ENCODE assay signal across 15 mouse cellular contexts in the genomic region with DNA sequence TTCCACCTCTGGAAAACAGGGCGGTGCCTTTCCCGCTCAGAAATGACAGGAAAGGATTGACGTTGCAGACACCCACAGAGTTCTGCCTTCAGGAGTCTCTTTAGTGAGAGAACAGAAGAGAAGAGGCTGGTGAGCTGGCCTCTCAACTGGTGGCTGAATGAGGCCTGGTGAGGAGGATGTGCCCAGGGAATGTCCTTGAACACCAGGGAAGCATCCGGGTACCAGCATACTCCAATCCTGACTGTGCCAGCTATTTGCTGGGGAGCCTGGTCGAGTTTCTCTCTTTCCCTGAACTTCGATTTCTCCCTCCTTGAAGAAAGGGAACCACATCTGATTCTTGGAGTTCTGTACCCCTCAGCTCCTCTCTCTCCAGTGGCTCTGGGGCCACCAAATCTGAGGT.
A peak's percentile ranks its signal among the peaks of the same experiment; 100 is the strongest.
DNase-seq lines count a peak whose midpoint lies in the region; ATAC-seq lines count a peak whose summit lies in the region.
"Had no signal": no experiment of that assay in that cellular context is flagged by ENCODE, and none has a peak within 500 bp of the region (broad histone marks: within the 10 kb centered on the region; RNA-seq: fewer than 3 reads in every experiment).

No protein-coding gene starts in this region.

- H3K4me1 ChIP-seq in heart, embryonic 14.5 days (ENCODE audit: control insufficient read depth in 2 of 2, insufficient read depth in 2 of 2, low read length in 2 of 2) = peaks cover 42 to 48% of the 10 kb centered on the region in 2 experiments
- peaks cover 58% of the 10 kb centered on the region for H3K4me1 ChIP-seq in lung, embryonic 15.5 days
- peaks cover 6% of the 10 kb centered on the region; the same call in 1 of the 2 replicates for H3K4me1 ChIP-seq in forebrain, embryonic 12.5 days

- peak overlapping the region in 1 of 2 experiments; percentile 12; a peak in 2 of 4 replicates for H3K27ac ChIP-seq in heart, embryonic 14.5 days (replicated peaks in 1 of 2; ENCODE audit: control insufficient read depth in 1 of 2, insufficient read depth in 1 of 2, low read depth in 2 of 2, low read length in 2 of 2)
- 0 out of 2 replicates have a peak overlapping the region, but pooled peaks have one; percentile 7 for H3K27ac ChIP-seq in lung, embryonic 15.5 days
- H3K27ac ChIP-seq in forebrain, embryonic 12.5 days = no peak overlapping the region
- H3K27ac ChIP-seq: hindbrain, embryonic 14.5 days; limb, embryonic 12.5 days; macrophage had no signal

- H3K36me3 ChIP-seq in heart, embryonic 14.5 days (ENCODE audit: control insufficient read depth, insufficient read depth, low read length) = no peaks in the 10 kb centered on the region
- no peaks in the 10 kb centered on the region for H3K36me3 ChIP-seq in lung, embryonic 15.5 days
- H3K36me3 ChIP-seq in forebrain, embryonic 12.5 days (replicated peaks) = no peaks in the 10 kb centered on the region
- H3K36me3 ChIP-seq: limb, embryonic 12.5 days had no signal

- H3K9ac ChIP-seq in heart, embryonic 14.5 days (ENCODE audit: low read length) = 0 out of 2 replicates have a peak overlapping the region, but pooled peaks have one; percentile 18
- no peak overlapping the region for H3K9ac ChIP-seq in lung, embryonic 15.5 days
- no peak overlapping the region for H3K9ac ChIP-seq in forebrain, embryonic 12.5 days
- H3K9ac ChIP-seq: hindbrain, embryonic 14.5 days; limb, embryonic 12.5 days; liver, postnatal 0 days had no signal

- no peak for ATAC-seq in heart, embryonic 14.5 days (ENCODE audit: insufficient number of reproducible peaks, insufficient read depth, low FRiP score, low read depth)
- no peak for ATAC-seq in lung, embryonic 15.5 days (ENCODE audit: borderline replicate concordance, extremely low read depth, low FRiP score, low TSS enrichment)
- ATAC-seq in forebrain, embryonic 12.5 days (ENCODE audit: low FRiP score) = no peak
- ATAC-seq: CD4-positive, CD25-positive, alpha-beta regulatory T cell, adult 4 months; forebrain, embryonic 14.5 days; liver, postnatal 0 days had no signal

- H3K27me3 ChIP-seq in heart, embryonic 14.5 days (ENCODE audit: control insufficient read depth, insufficient read depth, low read length) = no peaks in the 10 kb centered on the region
- no peaks in the 10 kb centered on the region for H3K27me3 ChIP-seq in lung, embryonic 15.5 days
- peaks cover 11% of the 10 kb centered on the region; the same call in 1 of the 2 replicates for H3K27me3 ChIP-seq in forebrain, embryonic 12.5 days
- H3K27me3 ChIP-seq: limb, embryonic 12.5 days had no signal

- 65% methylated on average over 6 of the region's 6 CpGs for WGBS in heart, embryonic 14.5 days
- 67% methylated on average over 6 of the region's 6 CpGs for WGBS in lung, embryonic 15.5 days
- 71% methylated on average over 6 of the region's 6 CpGs for WGBS in forebrain, embryonic 12.5 days

- no peaks in the 10 kb centered on the region for H3K9me3 ChIP-seq in heart, embryonic 14.5 days (ENCODE audit: control insufficient read depth, low read length)
- no peaks in the 10 kb centered on the region for H3K9me3 ChIP-seq in lung, embryonic 15.5 days
- no peaks in the 10 kb centered on the region for H3K9me3 ChIP-seq in forebrain, embryonic 12.5 days
- H3K9me3 ChIP-seq: limb, embryonic 12.5 days had no signal

- H3K4me3 ChIP-seq in heart, embryonic 14.5 days (ENCODE audit: control insufficient read depth in 1 of 2, insufficient read depth in 1 of 2, low read depth in 1 of 2, low read length in 2 of 2) = no peak overlapping the region
- no peak overlapping the region for H3K4me3 ChIP-seq in lung, embryonic 15.5 days
- H3K4me3 ChIP-seq in forebrain, embryonic 12.5 days (replicated peaks) = no peak overlapping the region
- H3K4me3 ChIP-seq: limb, embryonic 12.5 days had no signal

- H3K4me2 ChIP-seq in heart, embryonic 14.5 days (ENCODE audit: low read length) = no peak overlapping the region
- H3K4me2 ChIP-seq in lung, embryonic 15.5 days = no peak overlapping the region
- no peak overlapping the region for H3K4me2 ChIP-seq in forebrain, embryonic 12.5 days
- H3K4me2 ChIP-seq: hindbrain, embryonic 14.5 days; limb, embryonic 12.5 days; liver, embryonic 11.5 days had no signal

- DNase-seq in adrenal gland, postnatal 14 days = peak; percentile 42
- no peak for DNase-seq in adrenal gland, adult 18-20 months (ENCODE audit: low spot score in 2 of 2)
- DNase-seq in heart, adult 9 months (ENCODE audit: low spot score in 2 of 2) = no peak
- no peak for DNase-seq in lung, postnatal 10 days
- DNase-seq: cerebellum, adult 11 months had no signal
